In the genomic region with DNA sequence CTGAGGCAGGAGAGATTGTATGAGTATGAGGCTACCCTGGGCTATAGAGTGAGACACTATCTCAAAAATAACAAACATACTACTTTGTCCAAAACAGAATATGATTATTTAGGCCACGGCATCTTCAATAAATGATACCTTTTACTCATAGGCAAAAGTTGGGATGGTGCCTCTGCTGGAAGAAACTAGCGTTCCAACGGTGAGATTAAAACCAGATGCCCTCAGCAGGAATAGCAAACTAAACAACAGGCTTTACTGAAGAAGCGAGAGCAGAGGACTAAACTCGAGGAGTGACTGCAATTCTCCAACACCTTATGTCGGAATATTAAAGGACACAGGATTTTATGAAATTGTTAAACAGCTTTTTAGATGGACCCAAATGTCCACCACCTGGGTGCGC, we compare ENCODE assay signal across 22 mouse cellular contexts.
A peak's percentile ranks its signal among the peaks of the same experiment; 100 is the strongest.
DNase-seq lines count a peak whose midpoint lies in the region; ATAC-seq and TF ChIP-seq lines count a peak whose summit lies in the region.
"Had no signal": no experiment of that assay in that cellular context is flagged by ENCODE, and none has a peak within 500 bp of the region (broad histone marks: within the 10 kb centered on the region; RNA-seq: fewer than 3 reads in every experiment).

No protein-coding gene starts in this region.

- 38% methylated on average over 7 of the region's 7 CpGs for WGBS in limb, embryonic 14.5 days
- 54% methylated on average over 7 of the region's 7 CpGs for WGBS in limb, embryonic 10.5 days
- 37% methylated on average over 7 of the region's 7 CpGs for WGBS in embryonic facial prominence, embryonic 14.5 days
- WGBS in stomach, postnatal 0 days: 68% methylated on average over 7 of the region's 7 CpGs

- ATAC-seq in limb, embryonic 14.5 days (ENCODE audit: low FRiP score, low read depth): no peak
- ATAC-seq in embryonic facial prominence, embryonic 14.5 days (ENCODE audit: low read depth): no peak
- no peak for ATAC-seq in stomach, postnatal 0 days (ENCODE audit: low FRiP score, low TSS enrichment)
- ATAC-seq: forebrain, embryonic 13.5 days; forebrain, embryonic 16.5 days; hindbrain, embryonic 16.5 days; inflammation-experienced regulatory T-cells, adult 6 months; intestine, embryonic 16.5 days had no signal

- no peak overlapping the region for H3K4me3 ChIP-seq in limb, embryonic 14.5 days (replicated peaks; ENCODE audit: low read length)
- no peak overlapping the region for H3K4me3 ChIP-seq in limb, embryonic 10.5 days
- H3K4me3 ChIP-seq in embryonic facial prominence, embryonic 14.5 days (ENCODE audit: low read depth, low read length): no peak overlapping the region
- H3K4me3 ChIP-seq in stomach, postnatal 0 days (ENCODE audit: low read depth, low read length): no peak overlapping the region
- H3K4me3 ChIP-seq: embryonic facial prominence, embryonic 12.5 days; erythroblast, embryonic 14.5 days; forebrain, embryonic 10.5 days; forebrain, embryonic 13.5 days; gastrocnemius, adult 2 months; hindbrain, embryonic 13.5 days had no signal

- TF ChIP-seq CTCF in stomach, postnatal 0 days (IDR thresholded peaks at IDR 0.05; ENCODE audit: low read depth): no peak; the same call in 1 of the 2 replicates

- no peaks in the 10 kb centered on the region for H3K27me3 ChIP-seq in limb, embryonic 14.5 days (ENCODE audit: control insufficient read depth, insufficient read depth, low read length)
- H3K27me3 ChIP-seq in limb, embryonic 10.5 days (ENCODE audit: low read depth, poor library complexity, severe bottlenecking): no peaks in the 10 kb centered on the region
- H3K27me3 ChIP-seq in embryonic facial prominence, embryonic 14.5 days (replicated peaks; ENCODE audit: control insufficient read depth, insufficient read depth, low read length): no peaks in the 10 kb centered on the region
- no peaks in the 10 kb centered on the region for H3K27me3 ChIP-seq in stomach, postnatal 0 days (ENCODE audit: control insufficient read depth, insufficient read depth, low read length)
- H3K27me3 ChIP-seq: CH12.LX; embryonic facial prominence, embryonic 12.5 days; forebrain, embryonic 13.5 days; hindbrain, embryonic 13.5 days had no signal

- no peak overlapping the region for H3K9ac ChIP-seq in limb, embryonic 14.5 days (ENCODE audit: low read depth, low read length, severe bottlenecking)
- H3K9ac ChIP-seq in embryonic facial prominence, embryonic 14.5 days (ENCODE audit: low read depth, low read length): no peak overlapping the region
- H3K9ac ChIP-seq in stomach, postnatal 0 days (ENCODE audit: low read length): no peak overlapping the region
- H3K9ac ChIP-seq: embryonic facial prominence, embryonic 12.5 days; forebrain, embryonic 13.5 days; hindbrain, embryonic 13.5 days had no signal

- H3K9me3 ChIP-seq in limb, embryonic 14.5 days (ENCODE audit: control insufficient read depth, low read length): no peaks in the 10 kb centered on the region
- H3K9me3 ChIP-seq in limb, embryonic 10.5 days (replicated peaks): no peaks in the 10 kb centered on the region
- H3K9me3 ChIP-seq in embryonic facial prominence, embryonic 14.5 days (ENCODE audit: control insufficient read depth, low read length): no peaks in the 10 kb centered on the region
- H3K9me3 ChIP-seq in stomach, postnatal 0 days (ENCODE audit: control insufficient read depth, low read length): no peaks in the 10 kb centered on the region
- H3K9me3 ChIP-seq: embryonic facial prominence, embryonic 12.5 days; forebrain, embryonic 10.5 days; forebrain, embryonic 13.5 days; hindbrain, embryonic 13.5 days had no signal

- DNase-seq in embryo, embryonic 10 days (ENCODE audit: low spot score): peak; percentile 35
- no peak for DNase-seq in embryo, embryonic 9.5 days (ENCODE audit: extremely low spot score)
- DNase-seq in limb, embryonic 14.5 days (ENCODE audit: low spot score): peak; percentile 38
- DNase-seq in limb, embryonic 10.5 days (ENCODE audit: low spot score): no peak
- DNase-seq in embryonic facial prominence, embryonic 14.5 days (ENCODE audit: low spot score): peak; percentile 65
- DNase-seq in hindlimb bud, embryonic 11.5 days (ENCODE audit: extremely low spot score, low read depth, low spot score): peak; percentile 33
- no peak for DNase-seq in stomach, postnatal 0 days (ENCODE audit: low spot score)
- no peak for DNase-seq in layer of hippocampus, adult 9-10 months (ENCODE audit: low spot score)
- DNase-seq: B cell, adult 2 months had no signal

- TF ChIP-seq POLR2A in limb, embryonic 14.5 days (IDR thresholded peaks at IDR 0.05; ENCODE audit: borderline replicate concordance, extremely low read depth, insufficient read depth, insufficient read length): no peak

- H3K4me1 ChIP-seq in limb, embryonic 14.5 days (ENCODE audit: control insufficient read depth, insufficient read depth, low read length): no peaks in the 10 kb centered on the region; the same call in none of the 2 replicates
- peaks cover 20% of the 10 kb centered on the region for H3K4me1 ChIP-seq in limb, embryonic 10.5 days
- 0 out of 2 replicates have a peak, but pooled peaks cover 13% of the 10 kb centered on the region for H3K4me1 ChIP-seq in embryonic facial prominence, embryonic 14.5 days (ENCODE audit: control insufficient read depth, insufficient read depth, low read length)
- no peaks in the 10 kb centered on the region for H3K4me1 ChIP-seq in stomach, postnatal 0 days (replicated peaks; ENCODE audit: control insufficient read depth, insufficient read depth)
- H3K4me1 ChIP-seq: embryonic facial prominence, embryonic 12.5 days; hindbrain, embryonic 13.5 days had no signal

- no peak for TF ChIP-seq EP300 in stomach, postnatal 0 days (optimal IDR thresholded peaks at IDR 0.05)

- H3K27ac ChIP-seq in limb, embryonic 14.5 days (replicated peaks; ENCODE audit: low read depth, low read length): no peak overlapping the region
- H3K27ac ChIP-seq in limb, embryonic 10.5 days: no peak overlapping the region
- no peak overlapping the region for H3K27ac ChIP-seq in embryonic facial prominence, embryonic 14.5 days (replicated peaks; ENCODE audit: low read depth, low read length)
- H3K27ac ChIP-seq in stomach, postnatal 0 days (replicated peaks): no peak overlapping the region
- H3K27ac ChIP-seq: embryonic facial prominence, embryonic 12.5 days; forebrain, embryonic 10.5 days; forebrain, embryonic 13.5 days; gastrocnemius, adult 2 months; hindbrain, embryonic 13.5 days had no signal

- H3K36me3 ChIP-seq in limb, embryonic 14.5 days (ENCODE audit: control insufficient read depth, insufficient read depth, low read length): 0 out of 2 replicates have a peak, but pooled peaks cover 3% of the 10 kb centered on the region
- H3K36me3 ChIP-seq in limb, embryonic 10.5 days: no peaks in the 10 kb centered on the region
- H3K36me3 ChIP-seq in embryonic facial prominence, embryonic 14.5 days (ENCODE audit: control insufficient read depth, insufficient read depth, low read length): no peaks in the 10 kb centered on the region
- no peaks in the 10 kb centered on the region for H3K36me3 ChIP-seq in stomach, postnatal 0 days (ENCODE audit: control insufficient read depth, insufficient read depth, low read length)
- H3K36me3 ChIP-seq: embryonic facial prominence, embryonic 12.5 days; forebrain, embryonic 10.5 days; G1E; hindbrain, embryonic 13.5 days had no signal

- no peak overlapping the region for H3K4me2 ChIP-seq in limb, embryonic 14.5 days (replicated peaks; ENCODE audit: low read depth, low read length, severe bottlenecking)
- H3K4me2 ChIP-seq in embryonic facial prominence, embryonic 14.5 days (ENCODE audit: low read depth, low read length): no peak overlapping the region
- H3K4me2 ChIP-seq in stomach, postnatal 0 days (replicated peaks; ENCODE audit: low read depth): no peak overlapping the region
- H3K4me2 ChIP-seq: embryonic facial prominence, embryonic 12.5 days; forebrain, embryonic 13.5 days; heart, embryonic 11.5 days; hindbrain, embryonic 13.5 days had no signal

Comparison
In these comparisons a context has a peak if more than half of its experiments do, and no peak if none do; other contexts are left out.
1. DNase-seq: peak in embryo, embryonic 10 days (single experiment), limb, embryonic 14.5 days (single experiment), embryonic facial prominence, embryonic 14.5 days (single experiment) and hindlimb bud, embryonic 11.5 days (single experiment); none in embryo, embryonic 9.5 days (single experiment), limb, embryonic 10.5 days (single experiment), stomach, postnatal 0 days (single experiment) and layer of hippocampus, adult 9-10 months (single experiment).